Mouse (Mus musculus) kidney, adult 2 months (tissue): ENCODE measurements around the gene Trit1. TPM values are rescaled to one million over a fixed set of nuclear protein-coding genes. Genes with fewer than 3 reads are reported as not detected.
A peak's percentile ranks its signal among the peaks of the same experiment; 100 is the strongest.

Experiments used
- DNase-seq: peaks from one replicate; pipeline ENCODE4 v3.0.0; 2021
- H3K27ac ChIP-seq: fragments of 200-500 bp; 2 replicates; pipeline ENCODE4 v1.5.1; 2012; ENCODE audit warnings: low read depth, low read length, control low read depth, inconsistent platforms; ENCODE audit not compliant: insufficient read depth
- H3K27me3 ChIP-seq: fragments of 200-500 bp; replicated peaks from 2 replicates; pipeline ENCODE4 v1.6.1; 2012; ENCODE audit warnings: mild to moderate bottlenecking, moderate library complexity, low read length, inconsistent platforms; ENCODE audit not compliant: control insufficient read depth, insufficient read depth
- H3K36me3 ChIP-seq: fragments of 200-500 bp; 2 replicates; pipeline ENCODE4 v1.6.1; 2012; ENCODE audit warnings: mild to moderate bottlenecking, moderate library complexity, low read length, inconsistent platforms; ENCODE audit not compliant: control insufficient read depth, insufficient read depth
- H3K4me1 ChIP-seq: fragments of 200-500 bp; 2 replicates; pipeline ENCODE4 v1.6.1; 2011; ENCODE audit warnings: low read length; ENCODE audit not compliant: control insufficient read depth, insufficient read depth
- H3K4me3 ChIP-seq: fragments of 200-500 bp; 2 replicates; pipeline ENCODE4 v1.5.1; 2011; ENCODE audit warnings: mild to moderate bottlenecking, low read depth, low read length, control low read depth; ENCODE audit not compliant: insufficient read depth
- CTCF ChIP-seq: fragments of 200-500 bp; conservative IDR thresholded peaks from 2 replicates; pipeline ENCODE4 v1.5.1; 2011; ENCODE audit warnings: low read depth, mild to moderate bottlenecking, control low read depth, low read length, moderate library complexity, mixed read lengths; ENCODE audit not compliant: insufficient read depth, insufficient read length
- POLR2A ChIP-seq: fragments of 200-500 bp; IDR thresholded peaks from one replicate; pipeline ENCODE4 v1.6.1; 2011; ENCODE audit warnings: low read depth, low read length, control low read depth
- WGBS: fragments of 180-500 bp; shearing (Covaris S2); methylation state at CpG from one replicate; pipeline ENCODE4 v1.1.7; 2018; 5-methylcytosine and 5-hydroxymethylcytosine counted together
- polyA plus RNA-seq: library from polyadenylated mRNA; depleted of rRNA; stranded (reverse); fragments of >200 nt; gene quantifications from 2 replicates; pipeline ENCODE4 v1.2.3, GENCODE M21; 2012

Trit1 gene
- polyA plus RNA-seq, 1 experiment, result 4.7 TPM

GRCm38 (mm10) chr4:122979826-122980225 is 36.6 kb upstream of the Trit1 start:
- Histone ChIP-seq H3K36me3 (no peaks in the 10 kb centered on the region), H3K4me3 (no peak overlapping the region), H3K27me3 (no peaks in the 10 kb centered on the region), H3K4me1 (peaks cover 3% of the 10 kb centered on the region; the same call in 1 of the 2 replicates), H3K27ac (no peak overlapping the region)
- WGBS, result 66% methylated on average over 3 of the region's 3 CpGs
- DNase-seq, result no peak
- no peak for TF ChIP-seq POLR2A

- Histone ChIP-seq H3K4me1 (no peaks in the 10 kb centered on the region), H3K36me3 (no peaks in the 10 kb centered on the region), H3K27ac (no peak overlapping the region), H3K4me3 (no peak overlapping the region), H3K27me3 (no peaks in the 10 kb centered on the region)
- no peak for TF ChIP-seq POLR2A
- TF ChIP-seq CTCF, result no peak
- 62% methylated on average over 2 of the region's 2 CpGs for WGBS
- DNase-seq, result no peak
Measured at GRCm38 (mm10) chr4:122980684-122981083, 35.7 kb upstream of the Trit1 start.

GRCm38 (mm10) chr4:122981238-122981637 is 35.2 kb upstream of the Trit1 start:
- TF ChIP-seq CTCF (no peak), POLR2A (no peak)
- no peak for DNase-seq
- Histone ChIP-seq H3K4me1 (no peaks in the 10 kb centered on the region), H3K4me3 (no peak overlapping the region), H3K27ac (no peak overlapping the region), H3K27me3 (no peaks in the 10 kb centered on the region), H3K36me3 (no peaks in the 10 kb centered on the region)
- WGBS, result 69% methylated on average over 7 of the region's 7 CpGs

GRCm38 (mm10) chr4:122981930-122982329 is 34.5 kb upstream of the Trit1 start:
- TF ChIP-seq CTCF (no peak), POLR2A (no peak)
- H3K27ac ChIP-seq, result no peak overlapping the region
- H3K36me3 ChIP-seq, result no peaks in the 10 kb centered on the region
- no peak overlapping the region for H3K4me3 ChIP-seq
- WGBS, result 72% methylated on average over 3 of the region's 3 CpGs
- no peaks in the 10 kb centered on the region for H3K4me1 ChIP-seq
- no peaks in the 10 kb centered on the region for H3K27me3 ChIP-seq
- DNase-seq, result no peak

GRCm38 (mm10) chr4:122982537-122982936 is 33.9 kb upstream of the Trit1 start:
- Histone ChIP-seq H3K27ac (no peak overlapping the region), H3K4me1 (no peaks in the 10 kb centered on the region), H3K36me3 (no peaks in the 10 kb centered on the region), H3K27me3 (no peaks in the 10 kb centered on the region), H3K4me3 (no peak overlapping the region)
- no peak for DNase-seq
- 72% methylated on average over 3 of the region's 3 CpGs for WGBS
- TF ChIP-seq CTCF, result no peak
- no peak for TF ChIP-seq POLR2A

GRCm38 (mm10) chr4:122983486-122984261 is 32.7 kb upstream of the Trit1 start:
- no peak for DNase-seq
- WGBS, result 51% methylated on average over 17 of the region's 17 CpGs
- no peaks in the 10 kb centered on the region for H3K27me3 ChIP-seq
- no peak overlapping the region for H3K4me3 ChIP-seq
- no peak overlapping the region for H3K27ac ChIP-seq
- H3K4me1 ChIP-seq, result no peaks in the 10 kb centered on the region
- H3K36me3 ChIP-seq, result no peaks in the 10 kb centered on the region
- TF ChIP-seq CTCF, result no peak
- TF ChIP-seq POLR2A, result no peak

- H3K4me1 ChIP-seq, result no peaks in the 10 kb centered on the region
- DNase-seq, result peak; percentile 83
- H3K36me3 ChIP-seq, result no peaks in the 10 kb centered on the region
- no peak overlapping the region for H3K27ac ChIP-seq
- TF ChIP-seq POLR2A, result no peak
- TF ChIP-seq CTCF, result peak; percentile 94
- 12% methylated on average over 8 of the region's 8 CpGs for WGBS
- no peaks in the 10 kb centered on the region for H3K27me3 ChIP-seq
- no peak overlapping the region for H3K4me3 ChIP-seq
Measured at GRCm38 (mm10) chr4:122985110-122985509, 31.3 kb upstream of the Trit1 start.

- no peaks in the 10 kb centered on the region for H3K36me3 ChIP-seq
- no peak overlapping the region for H3K4me3 ChIP-seq
- no peaks in the 10 kb centered on the region for H3K4me1 ChIP-seq
- TF ChIP-seq POLR2A (no peak), CTCF (no peak)
- no peak overlapping the region for H3K27ac ChIP-seq
- DNase-seq, result no peak
- no peaks in the 10 kb centered on the region for H3K27me3 ChIP-seq
- 82% methylated on average over 4 of the region's 4 CpGs for WGBS
Measured at GRCm38 (mm10) chr4:122987421-122987820, 29.0 kb upstream of the Trit1 start.
